Mouse (Mus musculus) mesoderm, embryonic 11.5 days (tissue): ENCODE measurements around the gene Rab3c.

Source experiments
- DNase-seq: peaks from one replicate; pipeline ENCODE4 v3.0.0-alpha.2; 2012; ENCODE audit warnings: low read depth, low spot score

The Rab3c gene

GRCm38 (mm10) chr13:110280563-110281144, at the start of gene Rab3c:
Gene Rab3c, minus strand, starts transcription at chr13:110280996.
- DNase-seq = no peak

- DNase-seq = no peak
Measured at GRCm38 (mm10) chr13:110318746-110319145, 38.0 kb upstream of the Rab3c start.

- DNase-seq = no peak
Measured at GRCm38 (mm10) chr13:110307188-110307587, 26.4 kb upstream of the Rab3c start.

- no peak for DNase-seq
Measured at GRCm38 (mm10) chr13:110297112-110297511, 16.3 kb upstream of the Rab3c start.

GRCm38 (mm10) chr13:110288499-110288898, 7.7 kb upstream of the Rab3c start:
- no peak for DNase-seq

- no peak for DNase-seq
Measured at GRCm38 (mm10) chr13:110283781-110284180, 3.0 kb upstream of the Rab3c start.

- DNase-seq = peak; percentile 93
Measured at GRCm38 (mm10) chr13:110280028-110280562, 701 bp downstream of the Rab3c start.

- no peak for DNase-seq
Measured at GRCm38 (mm10) chr13:110278976-110279736, 1.6 kb downstream of the Rab3c start.

- no peak for DNase-seq
Measured at GRCm38 (mm10) chr13:110277709-110278108, 3.1 kb downstream of the Rab3c start.

GRCm38 (mm10) chr13:110275471-110275870, 5.3 kb downstream of the Rab3c start:
- DNase-seq = no peak

- DNase-seq = peak; percentile 43
Measured at GRCm38 (mm10) chr13:110260649-110261048, 20.1 kb downstream of the Rab3c start.

GRCm38 (mm10) chr13:110251453-110251852, 29.3 kb downstream of the Rab3c start:
- DNase-seq = no peak

GRCm38 (mm10) chr13:110248481-110248880, 32.3 kb downstream of the Rab3c start:
- DNase-seq = no peak

- DNase-seq = peak; percentile 38
Measured at GRCm38 (mm10) chr13:110238970-110239369, 41.8 kb downstream of the Rab3c start.

GRCm38 (mm10) chr13:110237209-110237935, 43.4 kb downstream of the Rab3c start:
- DNase-seq = peak; percentile 63

GRCm38 (mm10) chr13:110233364-110233763, 47.4 kb downstream of the Rab3c start:
- DNase-seq = no peak

- no peak for DNase-seq
Measured at GRCm38 (mm10) chr13:110231086-110231688, 49.6 kb downstream of the Rab3c start.

GRCm38 (mm10) chr13:110230046-110230445, 50.8 kb downstream of the Rab3c start:
- no peak for DNase-seq

- DNase-seq = no peak
Measured at GRCm38 (mm10) chr13:110219195-110219594, 61.6 kb downstream of the Rab3c start.

GRCm38 (mm10) chr13:110218497-110218896, 62.3 kb downstream of the Rab3c start:
- no peak for DNase-seq

GRCm38 (mm10) chr13:110211526-110212075, 69.2 kb downstream of the Rab3c start:
- DNase-seq = no peak

GRCm38 (mm10) chr13:110198906-110199305, 81.9 kb downstream of the Rab3c start:
- DNase-seq = no peak
